Mouse (Mus musculus): ENCODE data around the gene Vmn1r36. TPM values are rescaled to one million over a fixed set of nuclear protein-coding genes. Genes with fewer than 3 reads are reported as not detected.
"Not testable (repeated sequence)": the region's sequence is repeated elsewhere in the genome, so short reads cannot be mapped to it uniquely, and the experiment has no call there.

The Vmn1r36 gene
- not detected for total RNA-seq (2021)

DNA sequence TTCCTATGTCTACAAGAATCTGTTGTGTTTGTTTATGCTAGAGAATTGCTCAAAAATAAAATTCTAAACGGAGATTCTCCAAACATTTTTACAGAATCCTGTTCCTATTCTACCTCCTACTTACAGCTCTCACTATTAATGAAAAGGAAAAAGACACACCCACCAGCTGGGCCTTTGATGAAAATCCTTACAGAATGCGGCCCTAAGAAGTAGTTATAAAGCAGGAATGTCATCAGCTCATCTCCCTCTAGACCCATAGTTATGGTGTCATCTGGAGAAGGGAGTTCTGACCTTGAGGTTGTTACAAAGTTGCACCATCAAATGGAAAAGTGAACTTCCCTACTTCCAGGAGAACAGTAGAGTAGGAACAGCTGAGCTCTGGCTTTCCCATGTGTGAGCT, at the start of gene Vmn1r36:
TSS of gene Vmn1r36 (minus strand) at position 101 of the 400 bp plus-strand sequence.
- intact Hi-C loops (cut with DNase I), result not testable (repeated sequence)

GRCm38 (mm10) chr6:66729082-66729481, 10.1 kb upstream of the Vmn1r36 start, which contains the start of gene Vmn1r37:
Vmn1r37 (plus strand) TSS chr6:66729382.
- DNase-seq; intact Hi-C loops (cut with DNase I): not testable (repeated sequence)

More for the DNA sequence above, at the start of gene Vmn1r36:
- DNase-seq, result not testable (repeated sequence)

- intact Hi-C loops (cut with DNase I), result no loop called here
Measured at GRCm38 (mm10) chr6:66713854-66714253, 5.1 kb downstream of the Vmn1r36 start.

DNA sequence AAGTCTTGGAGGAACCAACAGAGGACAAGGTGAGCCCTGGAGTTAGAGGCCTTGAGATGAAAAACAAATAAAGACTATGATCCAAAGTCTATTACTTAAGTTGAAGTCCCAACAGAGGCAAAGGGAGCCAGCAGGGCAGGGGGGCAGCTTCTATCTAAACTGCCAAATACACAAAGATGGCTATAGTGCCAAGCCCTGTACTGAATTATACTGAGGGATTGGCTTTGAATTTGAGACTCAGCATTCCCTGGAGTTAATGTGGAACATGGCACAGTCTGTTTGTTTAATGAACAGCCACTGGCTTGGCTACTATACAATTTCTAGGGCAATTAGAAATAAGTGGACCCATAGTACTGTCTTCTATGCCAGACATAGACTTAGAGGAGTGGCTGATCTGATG, 10.1 kb downstream of the Vmn1r36 start:
- intact Hi-C loops (cut with DNase I), result no loop called here
- no peak for DNase-seq

More at GRCm38 (mm10) chr6:66713854-66714253, 5.1 kb downstream of the Vmn1r36 start:
- DNase-seq, result no peak

DNA sequence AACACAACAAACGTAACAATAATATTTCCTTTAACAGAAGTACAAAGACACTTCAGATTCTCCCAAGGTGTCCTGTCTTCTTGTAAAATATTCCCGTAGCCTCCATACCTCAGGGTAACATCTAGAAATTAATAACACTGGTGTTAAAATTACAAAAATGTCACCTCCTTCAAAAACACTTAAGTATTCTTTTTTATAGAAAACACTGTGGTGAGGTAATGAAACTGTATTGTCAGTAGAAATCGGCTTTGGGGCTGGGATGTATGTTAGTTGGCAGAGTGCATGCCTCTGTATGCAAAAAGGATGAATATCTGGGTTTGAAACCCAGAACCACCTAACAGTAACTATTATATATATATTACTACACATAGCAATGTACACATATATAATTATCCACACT, 33.2 kb downstream of the Vmn1r36 start, which contains the start of gene Vmn1r35:
TSS of gene Vmn1r35 (minus strand) at position 101 of the 400 bp plus-strand sequence.
- no peak for DNase-seq
- intact Hi-C loops (cut with DNase I), result no loop called here

Other genes with a start within 250 kb of the Vmn1r36 start
- 1 to 10 TPM; 2.7 to 3.1 TPM for gene Mad2l1, start 183.8 kb downstream of the Vmn1r36 start, total RNA-seq (2021)
- not detected for gene Vmn1r32, start 159.1 kb downstream of the Vmn1r36 start, total RNA-seq (2021)
- gene Vmn1r33, start 100.9 kb downstream of the Vmn1r36 start, total RNA-seq (2021), result not detected
- not detected for gene Vmn1r34, start 75.3 kb downstream of the Vmn1r36 start, total RNA-seq (2021)
- gene Vmn1r35, start 33.3 kb downstream of the Vmn1r36 start, total RNA-seq (2021), result not detected
- not detected for gene Vmn1r37, start 10.2 kb upstream of the Vmn1r36 start, total RNA-seq (2021)
- gene Vmn1r38, start 63.5 kb upstream of the Vmn1r36 start, total RNA-seq (2021), result not detected
- gene Vmn1r39, start 91.4 kb upstream of the Vmn1r36 start, total RNA-seq (2021), result not detected
- 10 to 100 TPM; 37.8 to 44.7 TPM for gene Gng12, start 177.2 kb upstream of the Vmn1r36 start, total RNA-seq (2021)

Measured in heart, postnatal 36 days (tissue).